Mouse (Mus musculus) forelimb bud, embryonic 11.5 days (tissue): Measurements from ENCODE around the gene Mpp1.

Experiments used
- DNase-seq: peaks from one replicate; pipeline ENCODE4 v3.0.0-alpha.2; 2012; ENCODE audit warnings: low read depth, low spot score

The Mpp1 gene

GRCm38 (mm10) chrX:75083982-75084773 lies 46.6 kb downstream of the Mpp1 start:
- DNase-seq: no peak

GRCm38 (mm10) chrX:75082351-75082750 lies 48.5 kb downstream of the Mpp1 start:
- DNase-seq: no peak
